Comparison of ENCODE assay signal across 16 mouse cellular contexts in genomic region chr9:45788405-45788804, GRCm38 (mm10). TPM values are rescaled to one million over a fixed set of nuclear protein-coding genes. Genes with fewer than 3 reads are reported as not detected.
DNase-seq lines count a peak whose midpoint lies in the region; ATAC-seq and TF ChIP-seq lines count a peak whose summit lies in the region.
"Had no signal": no experiment of that assay in that cellular context is flagged by ENCODE, and none has a peak within 500 bp of the region (broad histone marks: within the 10 kb centered on the region; RNA-seq: fewer than 3 reads in every experiment).

No protein-coding gene starts in this region.

- no peak overlapping the region for H3K27ac ChIP-seq in kidney, embryonic 14.5 days (ENCODE audit: low read depth, low read length)
- peak overlapping the region; percentile 51 for H3K27ac ChIP-seq in liver, embryonic 15.5 days (replicated peaks)
- no peak overlapping the region for H3K27ac ChIP-seq in heart, embryonic 12.5 days (ENCODE audit: poor library complexity, severe bottlenecking)
- H3K27ac ChIP-seq: intestine, embryonic 15.5 days; neural tube, embryonic 15.5 days had no signal

- no peaks in the 10 kb centered on the region for H3K4me1 ChIP-seq in kidney, embryonic 14.5 days (ENCODE audit: control insufficient read depth, insufficient read depth, low read length)
- H3K4me1 ChIP-seq in G1E (ENCODE audit: insufficient read depth, low read depth, low read length) = peaks cover 58% of the 10 kb centered on the region
- H3K4me1 ChIP-seq in liver, embryonic 15.5 days (replicated peaks) = peaks cover 29% of the 10 kb centered on the region
- peaks cover 16% of the 10 kb centered on the region for H3K4me1 ChIP-seq in heart, embryonic 12.5 days (replicated peaks)
- H3K4me1 ChIP-seq: megakaryocyte, embryonic 14.5 days had no signal

- no peak overlapping the region for H3K4me3 ChIP-seq in kidney, embryonic 14.5 days (ENCODE audit: low read length)
- H3K4me3 ChIP-seq in G1E (ENCODE audit: low read depth, low read length) = peak overlapping the region; percentile 31; the same call in 1 of the 2 replicates
- no peak overlapping the region for H3K4me3 ChIP-seq in liver, embryonic 15.5 days (replicated peaks)
- no peak overlapping the region for H3K4me3 ChIP-seq in heart, embryonic 12.5 days
- H3K4me3 ChIP-seq: intestine, embryonic 15.5 days; megakaryocyte, embryonic 14.5 days; neural tube, embryonic 15.5 days had no signal

- H3K36me3 ChIP-seq in kidney, embryonic 14.5 days (ENCODE audit: control insufficient read depth, insufficient read depth, low read length) = peaks cover 31% of the 10 kb centered on the region
- H3K36me3 ChIP-seq in G1E (replicated peaks) = peaks cover 87% of the 10 kb centered on the region
- no peaks in the 10 kb centered on the region for H3K36me3 ChIP-seq in liver, embryonic 15.5 days (replicated peaks)
- H3K36me3 ChIP-seq in heart, embryonic 12.5 days = peaks cover 39% of the 10 kb centered on the region

- no peaks in the 10 kb centered on the region for H3K9me3 ChIP-seq in kidney, embryonic 14.5 days (ENCODE audit: control insufficient read depth, low read length)
- no peaks in the 10 kb centered on the region for H3K9me3 ChIP-seq in G1E (replicated peaks)
- H3K9me3 ChIP-seq in liver, embryonic 15.5 days (replicated peaks) = no peaks in the 10 kb centered on the region
- no peaks in the 10 kb centered on the region for H3K9me3 ChIP-seq in heart, embryonic 12.5 days (replicated peaks)
- H3K9me3 ChIP-seq: intestine, embryonic 15.5 days; megakaryocyte, embryonic 14.5 days; neural tube, embryonic 15.5 days had no signal

- no peak for DNase-seq in kidney, adult 9 months
- peak; percentile 73 for DNase-seq in G1E (ENCODE audit: low spot score)
- DNase-seq in urinary bladder, adult 18-20 months (ENCODE audit: low spot score in 2 of 2) = no peak
- no peak for DNase-seq in left cerebral cortex, adult 18-20 months (ENCODE audit: low spot score in 2 of 2)
- DNase-seq: adrenal gland, postnatal 36 days; cerebellum, adult 11 months; cerebellum, postnatal 36 days; forebrain, postnatal 0 days; thymus, adult 2 months had no signal

- H3K4me2 ChIP-seq in kidney, embryonic 14.5 days (replicated peaks; ENCODE audit: low read depth, low read length) = no peak overlapping the region
- 0 out of 2 replicates have a peak overlapping the region, but pooled peaks have one; percentile 54 for H3K4me2 ChIP-seq in liver, embryonic 15.5 days
- no peak overlapping the region for H3K4me2 ChIP-seq in heart, embryonic 12.5 days
- H3K4me2 ChIP-seq: intestine, embryonic 15.5 days; neural tube, embryonic 15.5 days had no signal

- TF ChIP-seq CTCF in G1E (IDR thresholded peaks at IDR 0.05; ENCODE audit: low read depth, low read length) = no peak

- no peaks in the 10 kb centered on the region for H3K27me3 ChIP-seq in kidney, embryonic 14.5 days (ENCODE audit: control insufficient read depth, insufficient read depth, low read length)
- no peaks in the 10 kb centered on the region for H3K27me3 ChIP-seq in G1E (ENCODE audit: insufficient read depth, low read length)
- H3K27me3 ChIP-seq in liver, embryonic 15.5 days = no peaks in the 10 kb centered on the region
- H3K27me3 ChIP-seq in heart, embryonic 12.5 days (replicated peaks) = no peaks in the 10 kb centered on the region
- H3K27me3 ChIP-seq: intestine, embryonic 15.5 days; neural tube, embryonic 15.5 days had no signal

- 61% methylated on average over 5 of the region's 5 CpGs for WGBS in kidney, embryonic 14.5 days
- 20% methylated on average over 5 of the region's 5 CpGs for WGBS in liver, embryonic 15.5 days (ENCODE audit: insufficient replicate concordance)
- 60% methylated on average over 5 of the region's 5 CpGs for WGBS in heart, embryonic 12.5 days

- H3K9ac ChIP-seq in kidney, embryonic 14.5 days (ENCODE audit: low read depth, low read length) = no peak overlapping the region
- H3K9ac ChIP-seq in liver, embryonic 15.5 days = no peak overlapping the region
- no peak overlapping the region for H3K9ac ChIP-seq in heart, embryonic 12.5 days
- H3K9ac ChIP-seq: forebrain, postnatal 0 days; intestine, embryonic 15.5 days; neural tube, embryonic 15.5 days had no signal

- 0 out of 2 replicates have a peak, but pooled peaks have one; percentile 20 for ATAC-seq in kidney, embryonic 14.5 days (ENCODE audit: low FRiP score, low TSS enrichment)
- ATAC-seq in G1E (ENCODE audit: extremely low read depth, insufficient number of reproducible peaks, low FRiP score, poor library complexity, severe bottlenecking) = peak; percentile 65
- peak; percentile 92 for ATAC-seq in common myeloid progenitor, adult 5-6 weeks (replicated peaks; ENCODE audit: low read depth, poor library complexity, severe bottlenecking)
- ATAC-seq in liver, embryonic 15.5 days (ENCODE audit: insufficient read depth) = peak; percentile 81
- no peak for ATAC-seq in heart, embryonic 12.5 days (ENCODE audit: insufficient number of reproducible peaks, low FRiP score)
- ATAC-seq: forebrain, postnatal 0 days; intestine, embryonic 15.5 days had no signal

RNA-seq across cellular contexts. Expression of gene Cep164, which starts 40.1 kb away (rescaled TPM):
- polyA plus RNA-seq in kidney, embryonic 14.5 days (2014; fragmentation: Nextera tagmentation; extraction: Ambion mirVana) = 24.3 and 30.8 TPM in 2 replicates
- total RNA-seq in G1E (2014; fragmentation: Nextera tagmentation) = 38.3 and 77.4 TPM in 2 replicates
- total RNA-seq in G1E (2017) = 17.1 and 21.9 TPM in 2 replicates
- 95.3 and 106 TPM in 2 replicates for polyA plus RNA-seq in G1E (2012)
- 12.4 and 13.8 TPM in 2 replicates for total RNA-seq in common myeloid progenitor, adult 5-6 weeks (2017)
- 5.1 and 5.2 TPM in 2 replicates for polyA plus RNA-seq in liver, embryonic 15.5 days (2015; fragmentation: Nextera tagmentation; extraction: Ambion mirVana)
- 14.3 and 19.0 TPM in 2 replicates for polyA plus RNA-seq in heart, embryonic 12.5 days (2016; fragmentation: Nextera tagmentation; extraction: Ambion mirVana)
- total RNA-seq in left cerebral cortex, adult 18-20 months (2021) = 10 to 100 TPM; 12.1 to 13.4 TPM

RNA-seq across cellular contexts. Expression of gene Bace1, which starts 50.0 kb away (rescaled TPM):
- 23.4 and 36.2 TPM in 2 replicates for polyA plus RNA-seq in kidney, embryonic 14.5 days (2014; fragmentation: Nextera tagmentation; extraction: Ambion mirVana)
- total RNA-seq in G1E (2014; fragmentation: Nextera tagmentation) = not detected in 2 replicates
- total RNA-seq in G1E (2017) = 0.17 and 0.22 TPM in 2 replicates
- polyA plus RNA-seq in G1E (2012) = 0.06 and 0.07 TPM in 2 replicates
- 9.0 and 13.7 TPM in 2 replicates for total RNA-seq in common myeloid progenitor, adult 5-6 weeks (2017)
- polyA plus RNA-seq in liver, embryonic 15.5 days (2015; fragmentation: Nextera tagmentation; extraction: Ambion mirVana) = 7.0 and 8.9 TPM in 2 replicates
- polyA plus RNA-seq in heart, embryonic 12.5 days (2016; fragmentation: Nextera tagmentation; extraction: Ambion mirVana) = 21.4 and 22.0 TPM in 2 replicates
- total RNA-seq in left cerebral cortex, adult 18-20 months (2021) = 10 to 100 TPM; 79.2 to 88.8 TPM
